Mouse (Mus musculus): ENCODE measurements around the gene Rab35. TPM values are rescaled to one million over a fixed set of nuclear protein-coding genes. Genes with fewer than 3 reads are reported as not detected.
A peak's percentile ranks its signal among the peaks of the same experiment; 100 is the strongest.

The Rab35 gene
- polyA plus RNA-seq (2012; rRNA removed): 50.3 and 52.5 TPM in 2 replicates

DNA sequence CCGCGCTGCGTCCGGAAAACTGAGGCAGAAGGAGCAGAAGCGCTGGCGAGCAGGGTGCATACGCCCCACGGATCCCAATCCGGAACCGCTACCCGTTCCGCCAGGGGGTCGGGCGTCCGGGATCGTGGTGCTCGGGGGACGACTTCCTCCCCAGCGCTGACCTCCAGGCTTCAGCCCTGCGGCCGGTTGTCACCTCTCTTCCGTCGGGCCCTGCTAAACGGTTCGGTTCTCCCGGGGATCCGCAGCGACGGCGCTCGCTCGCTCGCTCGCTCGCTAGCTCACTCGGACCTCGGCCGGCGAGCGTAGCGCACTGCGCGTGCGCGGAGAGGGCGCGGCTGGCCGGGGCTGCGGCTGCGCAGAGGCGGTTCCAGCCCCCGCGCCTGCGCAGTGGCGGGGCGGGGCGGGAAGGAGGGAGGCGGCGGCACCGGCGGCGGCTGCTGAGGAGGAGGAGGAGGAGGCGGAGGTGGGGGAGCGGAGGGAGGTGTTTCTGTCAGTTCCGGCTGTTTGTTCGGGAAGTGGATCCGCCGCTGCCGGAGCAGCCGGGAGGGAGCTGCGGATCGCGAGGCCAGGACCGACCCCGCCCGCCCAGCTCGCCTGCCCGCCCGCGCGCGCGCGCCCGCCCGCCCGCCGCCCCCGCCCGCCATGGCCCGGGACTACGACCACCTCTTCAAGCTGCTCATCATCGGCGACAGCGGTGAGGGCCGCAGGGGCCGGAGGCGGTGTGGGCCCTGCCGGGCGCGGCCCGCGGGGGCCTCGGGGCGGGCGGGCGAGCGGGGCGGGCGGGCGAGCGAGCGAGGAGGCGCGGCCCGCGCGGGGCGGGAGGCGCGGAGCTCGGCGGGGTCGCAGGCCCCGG is at the start of gene Rab35:
Rab35 (plus strand) TSS at position 404 of the 853 bp plus-strand sequence.
- H3K36me3 ChIP-seq (ENCODE audit: control insufficient read depth, insufficient read depth, low read length): no peaks in the 10 kb centered on the region
- no peaks in the 10 kb centered on the region for H3K27me3 ChIP-seq (replicated peaks; ENCODE audit: control insufficient read depth, insufficient read depth, low read length)
- peak; percentile 96 for DNase-seq
- 1% methylated on average over 87 of the region's 125 CpGs for WGBS
- peak within 1 kb of the TSS; percentile 75 for H3K27ac ChIP-seq (ENCODE audit: insufficient read depth, low read depth, low read length)
- peaks cover 19% of the 10 kb centered on the region for H3K4me1 ChIP-seq (ENCODE audit: control insufficient read depth, insufficient read depth, low read length)
- TF ChIP-seq CTCF (conservative IDR thresholded peaks at IDR 0.05; ENCODE audit: insufficient read depth, insufficient read length, low read depth, low read length) (no peak), POLR2A (IDR thresholded peaks at IDR 0.05; ENCODE audit: low read depth, low read length) (no peak)
- H3K4me3 ChIP-seq (ENCODE audit: insufficient read depth, low read depth, low read length): peak within 1 kb of the TSS; percentile 74

DNA sequence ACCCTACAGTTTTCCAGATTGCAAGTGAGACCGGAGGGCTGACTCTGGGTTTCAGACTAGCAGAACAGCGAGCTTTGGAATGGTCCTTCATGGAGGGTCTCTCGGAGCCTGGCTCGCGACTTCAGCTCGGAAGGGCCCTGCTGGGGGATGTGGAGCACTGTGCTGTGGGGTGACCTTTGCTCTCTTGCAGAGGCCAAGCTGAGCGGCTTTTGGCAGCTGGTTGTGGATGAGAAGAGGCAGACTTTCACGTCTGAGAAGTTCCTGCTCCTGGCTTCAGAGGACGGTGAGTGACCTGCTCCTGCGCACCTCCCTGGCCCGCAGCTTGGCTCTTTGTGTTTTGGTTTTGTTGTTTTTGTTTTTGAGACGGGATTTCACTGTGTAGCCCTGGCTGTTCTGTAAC is 46.1 kb upstream of the Rab35 start:
- peaks cover 11% of the 10 kb centered on the region for H3K36me3 ChIP-seq (ENCODE audit: control insufficient read depth, insufficient read depth, low read length)
- no peak for TF ChIP-seq POLR2A (IDR thresholded peaks at IDR 0.05; ENCODE audit: low read depth, low read length)
- no peak for TF ChIP-seq CTCF (conservative IDR thresholded peaks at IDR 0.05; ENCODE audit: insufficient read depth, insufficient read length, low read depth, low read length)
- H3K4me3 ChIP-seq (ENCODE audit: insufficient read depth, low read depth, low read length): no peak overlapping the region
- H3K27ac ChIP-seq (ENCODE audit: insufficient read depth, low read depth, low read length): 0 out of 2 replicates have a peak overlapping the region, but pooled peaks have one; percentile 14
- no peaks in the 10 kb centered on the region for H3K27me3 ChIP-seq (replicated peaks; ENCODE audit: control insufficient read depth, insufficient read depth, low read length)
- 60% methylated on average over 12 of the region's 12 CpGs for whole genome bisulfite sequencing
- peaks cover 7% of the 10 kb centered on the region; the same call in 1 of the 2 replicates for H3K4me1 ChIP-seq (ENCODE audit: control insufficient read depth, insufficient read depth, low read length)
- peak; percentile 86 for DNase-seq

DNA sequence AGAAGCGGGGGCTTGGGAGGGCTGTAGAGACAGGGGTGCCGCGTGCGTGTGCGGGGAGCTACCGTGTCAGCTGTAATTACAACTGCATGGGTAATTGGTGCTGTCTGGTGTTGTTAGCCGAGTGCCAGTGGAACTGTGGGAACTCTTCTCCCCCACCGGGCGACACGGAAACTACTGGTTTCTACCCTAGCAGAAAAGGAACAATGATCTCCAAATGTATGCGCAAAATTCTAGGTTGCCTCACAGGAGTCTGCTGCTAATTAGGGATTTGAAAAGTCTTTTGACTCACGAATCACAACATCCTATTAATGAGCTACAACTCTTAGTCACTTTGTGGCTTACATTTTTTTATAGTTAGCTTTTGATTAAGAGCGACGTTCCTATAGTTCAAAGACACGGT is 45.5 kb upstream of the Rab35 start:
- DNase-seq: no peak
- H3K4me3 ChIP-seq (ENCODE audit: insufficient read depth, low read depth, low read length): no peak overlapping the region
- H3K36me3 ChIP-seq (ENCODE audit: control insufficient read depth, insufficient read depth, low read length): peaks cover 10% of the 10 kb centered on the region
- H3K4me1 ChIP-seq (ENCODE audit: control insufficient read depth, insufficient read depth, low read length): peaks cover 7% of the 10 kb centered on the region; the same call in 1 of the 2 replicates
- no peaks in the 10 kb centered on the region for H3K27me3 ChIP-seq (replicated peaks; ENCODE audit: control insufficient read depth, insufficient read depth, low read length)
- H3K27ac ChIP-seq (ENCODE audit: insufficient read depth, low read depth, low read length): 0 out of 2 replicates have a peak overlapping the region, but pooled peaks have one; percentile 14
- WGBS: 86% methylated on average over 15 of the region's 15 CpGs
- TF ChIP-seq POLR2A (IDR thresholded peaks at IDR 0.05; ENCODE audit: low read depth, low read length): no peak
- TF ChIP-seq CTCF (conservative IDR thresholded peaks at IDR 0.05; ENCODE audit: insufficient read depth, insufficient read length, low read depth, low read length): no peak

DNA sequence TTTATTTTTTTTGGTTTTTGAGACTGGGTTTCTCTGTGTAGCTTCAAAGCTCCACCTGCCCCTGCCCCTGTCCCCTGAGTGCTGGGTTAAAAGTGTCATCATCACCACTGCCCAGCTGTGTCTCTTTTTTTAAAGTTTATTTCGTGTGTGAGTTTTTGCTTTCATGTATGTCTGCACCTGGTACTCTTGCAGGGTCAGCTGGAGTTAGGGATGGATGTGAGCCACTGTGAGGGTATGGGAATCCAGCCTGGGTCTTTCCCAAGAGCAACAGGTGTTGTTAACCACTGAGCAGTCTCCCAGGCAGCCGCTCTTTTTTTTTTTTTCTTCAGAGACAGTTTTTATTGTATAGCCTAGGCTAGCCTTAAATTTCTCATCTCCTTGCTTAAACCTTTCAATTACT is 44.9 kb upstream of the Rab35 start:
- no peak for DNase-seq
- no peak for TF ChIP-seq CTCF (conservative IDR thresholded peaks at IDR 0.05; ENCODE audit: insufficient read depth, insufficient read length, low read depth, low read length)
- TF ChIP-seq POLR2A (IDR thresholded peaks at IDR 0.05; ENCODE audit: low read depth, low read length): no peak
- no peak overlapping the region for H3K27ac ChIP-seq (ENCODE audit: insufficient read depth, low read depth, low read length)
- peaks cover 9% of the 10 kb centered on the region for H3K36me3 ChIP-seq (ENCODE audit: control insufficient read depth, insufficient read depth, low read length)
- no peak overlapping the region for H3K4me3 ChIP-seq (ENCODE audit: insufficient read depth, low read depth, low read length)
- WGBS: 94% methylated on average over 2 of the region's 2 CpGs
- H3K4me1 ChIP-seq (ENCODE audit: control insufficient read depth, insufficient read depth, low read length): peaks cover 7% of the 10 kb centered on the region; the same call in 1 of the 2 replicates
- no peaks in the 10 kb centered on the region for H3K27me3 ChIP-seq (replicated peaks; ENCODE audit: control insufficient read depth, insufficient read depth, low read length)

DNA sequence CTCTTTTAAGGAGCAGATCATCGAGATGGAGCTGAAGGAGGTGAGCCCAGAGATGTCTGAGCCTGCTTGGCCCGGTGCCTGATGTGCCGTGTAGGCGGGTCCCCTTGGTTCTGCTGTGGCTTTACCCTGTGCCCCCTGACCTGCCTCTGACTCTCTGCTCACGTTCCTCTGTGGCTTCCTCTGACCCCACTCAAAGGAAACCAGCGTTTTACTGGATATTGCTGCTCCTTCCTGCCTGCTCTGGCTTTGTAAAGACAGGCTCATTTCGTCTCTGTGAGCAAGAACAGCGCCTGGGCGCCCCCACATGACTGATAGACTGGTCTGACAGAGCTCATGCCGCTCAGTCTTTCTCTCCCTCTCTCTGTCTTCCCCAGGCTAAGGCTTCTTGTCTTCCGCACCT is 40.7 kb upstream of the Rab35 start:
- DNase-seq: peak; percentile 28
- H3K4me3 ChIP-seq (ENCODE audit: insufficient read depth, low read depth, low read length): no peak overlapping the region
- H3K4me1 ChIP-seq (ENCODE audit: control insufficient read depth, insufficient read depth, low read length): peaks cover under 1% of the 10 kb centered on the region; the same call in 1 of the 2 replicates
- no peak overlapping the region for H3K27ac ChIP-seq (ENCODE audit: insufficient read depth, low read depth, low read length)
- TF ChIP-seq POLR2A (IDR thresholded peaks at IDR 0.05; ENCODE audit: low read depth, low read length) (no peak), CTCF (conservative IDR thresholded peaks at IDR 0.05; ENCODE audit: insufficient read depth, insufficient read length, low read depth, low read length) (0 out of 2 replicates have a peak, but pooled peaks have one; percentile 9)
- WGBS: 68% methylated on average over 11 of the region's 11 CpGs
- H3K36me3 ChIP-seq (ENCODE audit: control insufficient read depth, insufficient read depth, low read length): peaks cover 9% of the 10 kb centered on the region
- H3K27me3 ChIP-seq (replicated peaks; ENCODE audit: control insufficient read depth, insufficient read depth, low read length): no peaks in the 10 kb centered on the region

DNA sequence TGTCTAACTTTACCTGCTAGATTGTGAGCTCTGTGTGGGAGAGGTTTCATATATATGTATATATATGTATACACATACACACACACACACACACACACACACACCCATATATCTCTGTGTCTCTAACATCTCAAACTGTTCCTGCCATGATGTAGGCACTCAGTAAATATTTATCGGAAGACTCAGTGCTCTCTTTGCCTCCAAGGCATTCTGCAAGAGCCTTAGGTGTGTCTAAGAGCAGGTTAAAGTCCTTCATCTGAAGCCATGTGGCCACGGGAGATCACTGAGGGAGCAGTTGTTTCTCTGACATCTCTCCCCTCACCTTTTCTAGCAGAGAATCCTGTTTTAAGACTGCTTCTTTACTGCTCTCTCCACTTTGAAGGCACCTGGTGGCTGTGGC is 40.2 kb upstream of the Rab35 start:
- no peak overlapping the region for H3K4me3 ChIP-seq (ENCODE audit: insufficient read depth, low read depth, low read length)
- no peak overlapping the region for H3K27ac ChIP-seq (ENCODE audit: insufficient read depth, low read depth, low read length)
- no peaks in the 10 kb centered on the region for H3K4me1 ChIP-seq (ENCODE audit: control insufficient read depth, insufficient read depth, low read length)
- DNase-seq: no peak
- no peak for TF ChIP-seq CTCF (conservative IDR thresholded peaks at IDR 0.05; ENCODE audit: insufficient read depth, insufficient read length, low read depth, low read length)
- TF ChIP-seq POLR2A (IDR thresholded peaks at IDR 0.05; ENCODE audit: low read depth, low read length): no peak
- H3K36me3 ChIP-seq (ENCODE audit: control insufficient read depth, insufficient read depth, low read length): peaks cover 9% of the 10 kb centered on the region
- H3K27me3 ChIP-seq (replicated peaks; ENCODE audit: control insufficient read depth, insufficient read depth, low read length): no peaks in the 10 kb centered on the region
- WGBS: 61% methylated on average over 2 of the region's 2 CpGs

DNA sequence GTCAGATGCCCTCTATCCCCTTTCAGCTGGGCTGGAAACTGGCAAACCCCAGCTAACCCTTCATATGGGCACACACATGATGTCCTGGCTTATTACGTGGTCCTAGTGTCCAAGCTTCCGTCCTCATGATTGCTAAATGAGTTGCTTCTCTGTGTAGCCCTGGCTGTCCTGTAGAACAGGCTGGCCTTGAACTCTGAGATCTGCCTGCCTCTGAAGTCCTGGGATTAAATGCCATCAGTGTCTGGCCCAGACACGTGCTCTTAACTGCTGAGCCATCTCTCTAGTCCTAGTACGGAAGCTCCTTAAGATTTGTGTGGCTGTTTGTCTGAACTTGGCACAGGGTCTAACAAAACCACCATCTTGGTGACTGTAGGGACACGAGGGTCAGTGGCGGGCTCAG is 28.1 kb upstream of the Rab35 start:
- DNase-seq: no peak
- H3K36me3 ChIP-seq (ENCODE audit: control insufficient read depth, insufficient read depth, low read length): peaks cover 3% of the 10 kb centered on the region
- H3K4me1 ChIP-seq (ENCODE audit: control insufficient read depth, insufficient read depth, low read length): no peaks in the 10 kb centered on the region
- no peak overlapping the region for H3K27ac ChIP-seq (ENCODE audit: insufficient read depth, low read depth, low read length)
- H3K4me3 ChIP-seq (ENCODE audit: insufficient read depth, low read depth, low read length): no peak overlapping the region
- TF ChIP-seq CTCF (conservative IDR thresholded peaks at IDR 0.05; ENCODE audit: insufficient read depth, insufficient read length, low read depth, low read length) (no peak), POLR2A (IDR thresholded peaks at IDR 0.05; ENCODE audit: low read depth, low read length) (no peak)
- WGBS: 93% methylated on average over 6 of the region's 6 CpGs
- H3K27me3 ChIP-seq (replicated peaks; ENCODE audit: control insufficient read depth, insufficient read depth, low read length): no peaks in the 10 kb centered on the region
